Mouse (Mus musculus): ENCODE data around the gene Slc15a2.

Gene Slc15a2

DNA sequence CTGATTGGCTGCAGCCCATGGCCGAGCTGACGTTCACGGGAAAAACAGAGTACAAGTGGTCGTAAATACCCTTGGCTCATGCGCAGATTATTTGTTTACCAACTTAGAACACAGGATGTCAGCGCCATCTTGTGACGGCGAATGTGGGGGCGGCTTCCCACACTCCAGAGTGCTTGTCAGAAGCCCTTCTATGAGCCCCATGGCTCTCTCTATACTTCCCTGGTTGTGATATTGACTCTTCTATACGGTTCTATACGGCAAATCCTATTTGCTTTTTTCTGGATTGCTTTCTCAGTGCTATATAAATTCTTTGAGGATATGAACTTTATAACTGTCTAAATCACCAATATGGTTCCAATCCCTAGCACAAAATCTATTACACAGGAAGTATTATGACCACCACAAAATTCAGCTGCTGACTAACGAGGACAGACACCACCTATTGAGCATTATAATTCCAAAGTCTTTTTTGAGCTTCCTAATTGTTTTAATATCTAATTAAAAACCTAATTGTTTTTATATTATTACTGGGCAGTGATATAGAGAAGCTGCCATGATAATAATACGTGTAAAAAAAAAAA is 14.5 kb downstream of the Slc15a2 start:
- no peak for DNase-seq (ENCODE audit: low read depth, low spot score)

DNA sequence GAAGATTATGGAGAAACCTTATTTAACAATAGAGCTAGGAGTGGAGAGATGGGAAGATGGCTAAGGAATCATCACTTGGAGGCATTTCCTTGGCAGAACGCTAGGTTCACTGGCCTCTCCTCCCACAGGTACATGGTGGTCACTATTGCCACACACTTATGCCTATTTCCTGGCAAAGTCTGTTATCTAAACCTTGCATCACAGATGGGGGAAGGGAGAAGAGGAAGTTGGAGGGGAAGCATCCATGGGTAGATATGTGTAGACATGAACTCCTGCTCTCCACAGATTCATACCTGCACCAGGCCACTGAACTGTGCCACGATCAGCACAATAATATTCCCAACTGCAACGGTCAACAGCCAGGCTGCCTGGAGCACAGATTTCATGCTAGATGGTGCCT is 32.8 kb downstream of the Slc15a2 start:
- no peak for DNase-seq (ENCODE audit: low read depth, low spot score)

DNA sequence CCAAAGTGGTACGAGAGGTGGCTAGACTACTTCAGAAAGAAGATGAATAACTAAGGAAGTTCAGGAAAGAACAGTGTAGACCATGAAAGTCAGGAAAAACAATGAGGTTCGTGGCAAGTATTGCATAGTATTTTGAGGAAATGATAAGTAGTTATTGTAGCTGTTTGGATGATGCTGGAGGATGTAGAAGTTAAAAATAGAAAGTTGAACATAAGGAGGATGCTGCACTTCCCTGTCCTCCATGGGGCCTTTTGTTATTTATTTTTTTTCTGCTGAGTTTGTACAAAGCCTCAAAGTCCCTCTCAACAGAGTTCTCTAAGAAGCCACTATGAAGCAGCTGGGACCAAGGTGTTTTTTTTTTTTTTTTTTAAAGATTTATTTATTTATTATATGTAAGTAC is 37.0 kb downstream of the Slc15a2 start:
- peak; percentile 10 for DNase-seq (ENCODE audit: low read depth, low spot score)

DNA sequence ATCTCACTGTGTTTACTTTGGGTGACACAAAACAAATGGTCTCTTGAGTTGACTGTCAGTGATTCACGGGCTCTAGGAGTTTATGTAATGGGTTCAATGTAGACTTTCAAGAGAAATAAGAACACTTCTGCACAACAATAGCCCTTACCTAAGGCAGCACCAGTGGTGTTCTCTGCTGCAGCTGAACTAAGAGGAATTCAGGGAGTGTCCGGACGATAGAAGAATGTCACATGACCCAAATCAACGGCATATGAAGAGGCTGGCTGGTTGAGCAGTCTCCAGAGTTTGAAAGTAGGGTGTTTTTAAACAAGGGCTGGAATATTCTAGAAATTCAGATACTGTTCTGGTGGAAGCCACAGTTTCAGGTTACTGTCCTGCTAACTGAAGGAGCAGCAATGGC is 37.7 kb downstream of the Slc15a2 start:
- no peak for DNase-seq (ENCODE audit: low read depth, low spot score)

DNA sequence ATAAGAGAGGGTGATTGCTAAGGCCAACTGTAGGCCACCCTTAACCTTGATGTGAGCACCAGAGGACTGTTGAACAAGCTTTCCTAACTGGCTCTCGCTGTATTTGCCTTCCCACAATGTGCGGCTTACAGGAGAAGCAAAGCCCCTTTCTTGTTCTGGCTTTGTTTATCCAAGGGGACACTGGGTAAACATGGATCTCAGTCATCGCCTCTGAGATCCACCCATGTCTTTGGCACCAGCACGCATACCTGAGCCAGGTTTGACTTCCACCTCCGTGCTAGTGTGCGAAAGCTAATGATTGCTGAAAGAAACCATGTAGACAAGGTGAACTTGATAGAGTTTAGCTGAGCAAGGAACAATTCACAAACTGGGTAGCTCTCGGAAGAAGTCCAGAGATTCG is 41.2 kb downstream of the Slc15a2 start:
- DNase-seq (ENCODE audit: low read depth, low spot score): no peak

DNA sequence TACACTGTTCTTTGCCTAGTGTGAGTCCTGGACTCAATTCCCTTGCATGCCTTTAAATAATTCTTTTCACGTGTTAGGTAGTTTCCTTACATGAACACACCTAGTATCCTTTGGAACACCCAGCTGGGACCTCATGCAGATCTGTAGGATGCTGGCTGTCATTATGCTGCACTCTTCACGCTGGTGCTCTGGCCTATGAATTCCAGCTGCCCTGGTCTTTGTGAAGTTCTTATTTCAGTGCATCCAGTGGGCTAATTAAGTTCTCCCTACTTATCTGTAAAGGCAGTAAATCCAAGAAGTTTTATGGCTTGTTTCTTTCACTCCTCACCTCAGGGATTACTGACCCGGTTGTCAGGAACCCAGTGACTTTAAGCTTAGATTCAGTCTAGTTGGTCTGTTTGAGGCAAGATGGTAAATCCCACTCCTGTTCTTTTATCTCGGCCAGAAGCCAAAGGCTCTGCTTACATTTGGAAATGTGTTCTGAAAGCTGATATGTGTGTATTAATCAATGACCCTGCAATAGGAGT is 45.3 kb downstream of the Slc15a2 start:
- DNase-seq (ENCODE audit: low read depth, low spot score): no peak

DNA sequence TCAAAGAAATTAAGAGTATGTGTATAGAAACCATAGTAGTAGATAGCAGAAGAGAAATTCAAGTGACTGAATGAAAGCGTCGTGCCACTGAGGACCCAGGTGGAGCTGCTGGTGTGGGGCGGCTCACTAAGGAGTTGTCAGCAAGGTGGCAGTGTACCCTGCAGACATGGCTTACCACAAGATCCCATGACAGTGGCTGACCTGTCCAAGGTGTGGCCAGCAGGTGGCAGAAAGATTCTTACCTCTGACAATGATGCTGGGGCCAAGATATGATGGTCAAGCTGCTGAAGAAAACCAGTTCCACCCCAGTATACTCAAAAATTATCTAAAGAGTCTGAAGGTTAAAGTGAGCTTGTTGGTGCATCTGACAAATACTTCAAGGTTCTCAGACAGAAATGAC is 49.3 kb downstream of the Slc15a2 start:
- DNase-seq (ENCODE audit: low read depth, low spot score): no peak

DNA sequence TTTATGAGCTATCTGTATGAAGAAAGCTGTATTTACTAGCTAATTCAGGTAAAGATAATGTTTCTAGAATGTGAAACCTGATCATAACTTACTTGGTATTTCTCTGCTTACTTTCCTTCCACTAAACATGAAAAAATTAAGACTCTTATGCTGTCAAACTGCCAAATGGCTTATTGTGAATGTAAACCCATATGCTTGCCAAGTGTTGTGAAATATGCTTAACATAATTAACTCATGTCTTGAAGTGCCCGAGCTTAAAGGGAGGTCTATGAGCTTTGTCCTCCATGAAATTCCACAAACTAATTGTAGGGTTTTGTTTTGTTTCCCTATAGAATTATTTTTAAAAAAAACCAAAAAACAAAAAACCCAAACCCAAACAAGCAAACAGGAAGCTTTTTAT is 50.9 kb downstream of the Slc15a2 start:
- no peak for DNase-seq (ENCODE audit: low read depth, low spot score)

DNA sequence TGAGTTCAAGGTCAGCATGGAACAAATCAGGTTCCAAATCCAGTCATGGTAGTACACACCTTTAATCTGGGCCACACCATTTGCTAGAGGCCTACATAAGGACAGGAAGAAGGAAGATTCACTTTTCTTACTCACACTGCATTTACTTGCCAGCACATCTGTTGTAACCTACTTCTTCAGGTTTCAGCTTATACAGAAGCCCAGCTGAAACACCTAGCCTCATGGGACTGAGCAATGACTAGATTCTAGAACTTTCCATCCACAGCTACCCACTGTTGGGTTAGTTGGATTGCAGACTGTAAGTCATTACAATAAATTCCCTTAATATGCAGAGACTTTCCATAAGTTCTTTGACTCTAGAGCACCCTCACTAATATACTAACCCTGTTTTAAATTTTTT is 52.2 kb downstream of the Slc15a2 start:
- no peak for DNase-seq (ENCODE audit: low read depth, low spot score)

DNA sequence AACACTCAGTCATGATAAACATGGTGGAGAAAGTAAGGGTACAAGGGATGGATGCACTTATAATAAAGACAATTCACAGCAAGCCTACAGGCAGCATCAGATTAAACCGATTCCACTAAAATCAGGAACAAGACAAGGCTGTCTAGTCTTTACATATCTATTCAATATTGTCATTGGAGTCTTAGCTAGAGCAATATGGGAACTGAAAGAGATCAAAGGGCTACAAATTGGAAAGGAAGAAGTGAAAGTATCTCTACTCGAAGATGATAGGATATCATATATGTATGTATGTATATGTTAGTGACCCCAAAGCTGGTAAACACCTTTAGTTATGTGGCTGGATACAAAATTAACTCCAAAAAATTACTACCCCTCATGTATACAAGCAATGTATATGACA is 55.8 kb downstream of the Slc15a2 start:
- no peak for DNase-seq (ENCODE audit: low read depth, low spot score)

DNA sequence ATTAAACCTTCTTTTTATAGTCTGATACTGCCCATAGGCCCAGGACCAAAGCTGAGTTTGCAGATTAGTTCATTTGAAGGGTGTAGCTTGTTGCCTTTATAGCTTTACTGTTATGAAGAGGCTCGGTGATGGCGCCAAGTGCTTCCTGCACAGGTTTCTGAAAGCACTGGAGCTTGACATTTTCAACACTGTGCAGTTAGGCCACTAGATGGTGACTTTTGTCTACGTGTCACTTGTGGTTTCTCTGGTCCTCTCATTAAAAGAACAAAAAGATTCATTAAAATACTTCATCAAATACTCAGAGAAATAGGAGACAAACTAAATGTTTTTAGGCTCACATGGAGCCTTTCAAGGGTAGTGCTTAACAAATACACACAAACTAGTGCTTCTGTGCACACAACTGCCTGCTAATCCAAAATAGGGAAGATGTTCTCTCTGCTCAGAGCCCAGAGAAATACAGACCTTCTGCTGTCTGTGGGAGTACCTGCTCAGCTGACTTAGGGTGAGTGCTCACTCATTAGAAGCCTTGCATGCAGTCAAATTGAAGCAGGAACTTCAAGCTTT is 60.8 kb downstream of the Slc15a2 start:
- DNase-seq (ENCODE audit: low read depth, low spot score): no peak

DNA sequence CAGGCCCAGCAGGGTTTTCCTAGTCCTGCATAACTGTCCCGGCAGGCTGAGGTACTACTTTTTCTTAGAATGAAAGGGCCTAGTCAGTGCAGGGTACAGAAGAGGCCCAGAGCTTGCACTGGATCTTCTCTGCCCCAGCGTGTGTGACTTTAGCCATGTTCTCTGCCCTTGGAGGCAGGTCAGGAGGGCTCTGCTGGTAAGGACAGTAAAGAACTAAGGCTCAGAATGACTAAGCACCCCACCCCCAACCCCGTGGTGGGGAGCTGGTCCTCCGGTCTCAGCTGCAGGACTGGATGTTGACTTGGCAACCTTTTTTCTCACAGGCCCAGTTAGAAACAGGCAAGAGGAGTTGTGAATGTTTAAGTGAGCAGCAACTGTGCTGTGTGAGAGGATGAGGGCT is 62.0 kb downstream of the Slc15a2 start:
- no peak for DNase-seq (ENCODE audit: low read depth, low spot score)

DNA sequence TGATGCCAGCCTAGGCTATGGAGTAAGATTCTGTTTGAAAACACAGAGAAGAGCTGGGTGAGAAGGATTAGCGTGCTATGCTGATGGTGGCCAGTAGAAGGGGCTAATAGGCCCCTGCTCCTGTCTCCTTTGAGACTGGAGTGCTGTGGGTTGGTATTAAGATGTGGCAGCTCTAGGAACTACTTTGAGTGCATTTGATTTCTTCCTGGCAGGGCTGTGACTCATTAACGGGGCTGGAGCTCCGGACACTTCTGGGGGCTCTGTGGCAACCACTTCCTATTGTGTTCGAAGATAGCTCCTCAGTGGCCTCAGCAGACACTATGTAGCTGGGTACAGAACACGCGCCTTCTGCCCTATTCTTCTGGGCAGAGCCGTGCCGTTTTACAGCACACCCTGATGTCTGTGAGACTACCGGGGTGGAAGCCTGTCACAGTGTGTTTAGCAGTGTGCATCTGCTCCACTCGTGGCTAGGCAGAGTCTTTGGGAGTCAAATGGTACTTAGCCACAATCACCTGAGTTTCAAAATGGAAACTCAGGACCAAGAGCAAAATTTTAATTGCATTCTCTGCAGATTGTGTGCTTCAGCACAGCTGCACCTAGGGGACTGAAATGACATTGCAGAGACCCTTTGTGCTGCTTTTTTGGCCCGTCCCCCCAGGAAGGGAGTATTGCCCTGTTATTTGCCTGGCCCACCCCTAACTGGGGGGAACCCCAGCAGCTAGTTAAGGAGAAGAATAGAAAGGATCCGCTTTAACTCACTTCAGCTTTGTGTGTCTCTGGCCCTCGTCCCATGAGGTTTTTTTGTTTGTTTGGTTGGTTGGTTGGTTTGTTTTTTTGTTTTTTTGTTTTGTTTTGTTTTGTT is 64.3 kb downstream of the Slc15a2 start:
- no peak for DNase-seq (ENCODE audit: low read depth, low spot score)

DNA sequence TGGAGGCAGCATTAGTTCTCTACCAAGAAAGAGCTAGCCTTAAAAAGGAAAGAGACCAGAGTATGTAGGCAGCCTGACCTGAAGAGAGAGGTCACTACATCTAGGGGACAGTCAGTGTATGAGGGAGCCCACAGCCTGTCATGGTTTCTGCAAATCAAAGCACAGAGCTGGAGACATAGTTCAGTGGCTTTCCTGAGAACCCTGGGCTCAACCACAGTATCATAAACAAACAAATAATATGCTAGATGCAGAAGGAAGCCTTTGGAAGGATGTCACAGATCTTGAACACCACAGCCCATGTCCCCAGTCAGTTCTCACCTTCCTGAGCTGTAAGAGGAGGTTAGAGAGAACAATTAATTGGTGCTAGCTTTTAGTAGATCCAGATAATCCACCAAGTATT is 66.1 kb downstream of the Slc15a2 start:
- DNase-seq (ENCODE audit: low read depth, low spot score): no peak

DNA sequence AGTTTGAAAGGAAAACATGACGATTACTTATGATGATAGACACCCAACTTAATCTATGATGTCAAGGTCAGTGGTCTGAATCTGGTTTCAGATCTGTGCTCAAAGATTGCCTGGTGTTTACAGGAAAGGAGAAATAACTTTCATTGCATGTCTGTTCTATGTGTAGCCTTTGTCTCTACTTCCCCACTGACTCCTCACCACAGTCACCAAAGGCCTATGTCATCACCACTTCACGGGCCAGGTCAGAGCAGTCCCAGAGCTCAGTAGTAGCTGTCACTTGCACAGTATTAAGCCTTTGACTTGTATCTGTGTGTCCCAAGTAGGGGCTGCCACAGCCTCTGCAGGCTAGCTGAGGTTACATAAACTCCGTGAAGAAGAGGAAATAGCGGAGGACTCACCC is 67.3 kb downstream of the Slc15a2 start:
- DNase-seq (ENCODE audit: low read depth, low spot score): no peak

DNA sequence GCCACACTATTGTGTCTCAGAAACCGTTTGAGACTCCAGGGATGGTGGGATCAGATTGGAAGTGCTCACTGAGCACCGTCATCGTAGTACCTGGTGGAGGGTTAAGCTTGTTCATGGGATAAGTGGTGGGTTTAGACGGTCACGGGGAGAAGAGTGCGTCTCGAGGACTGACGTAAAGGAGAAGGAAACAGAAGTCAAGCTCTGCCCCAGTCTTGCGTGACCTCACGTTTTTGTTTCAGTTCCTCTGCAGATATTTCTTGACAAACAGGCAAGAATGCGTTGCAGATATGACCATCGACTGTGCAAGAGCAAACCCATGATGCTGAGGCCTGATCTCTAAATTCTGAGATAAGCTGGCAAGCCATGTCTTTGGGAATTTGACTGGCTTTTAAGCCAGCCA is 73.0 kb downstream of the Slc15a2 start:
- peak; percentile 45 for DNase-seq (ENCODE audit: low read depth, low spot score)

DNA sequence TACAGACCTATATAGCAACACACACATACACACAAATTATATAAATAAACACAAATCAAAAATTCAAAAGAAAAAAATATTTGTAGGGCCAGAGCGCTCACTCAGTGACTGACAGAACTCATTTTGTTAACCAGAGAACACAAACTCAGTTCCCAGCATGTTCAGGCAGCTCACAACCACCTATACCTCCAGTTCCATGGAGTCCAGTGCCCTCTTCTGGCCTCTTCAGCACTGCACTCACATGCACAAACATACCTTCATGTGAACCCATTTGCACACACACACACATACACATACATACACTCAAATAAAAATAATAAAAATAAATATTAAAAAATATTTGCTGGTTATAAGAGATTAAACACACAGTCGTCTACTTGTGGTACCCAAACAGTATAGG is 74.0 kb downstream of the Slc15a2 start:
- no peak for DNase-seq (ENCODE audit: low read depth, low spot score)

DNA sequence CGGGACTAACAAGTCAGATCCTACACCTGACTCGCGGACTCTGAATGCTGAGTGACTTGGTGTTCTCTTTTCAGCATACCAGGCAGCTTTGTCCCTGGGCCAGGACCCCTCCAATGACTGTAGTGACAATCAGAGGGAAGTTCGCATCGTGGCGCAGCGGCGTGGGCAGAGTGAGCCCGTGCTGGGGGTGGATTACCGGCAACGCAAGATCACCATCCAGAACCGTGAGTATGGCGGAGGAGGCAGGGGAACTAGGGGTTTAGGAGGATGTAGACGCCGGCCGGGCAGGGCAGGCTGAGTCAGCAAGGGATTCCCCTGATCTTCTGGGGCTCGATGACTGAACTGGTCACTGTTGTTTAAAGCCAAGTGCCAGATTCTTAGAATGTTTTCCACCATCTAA is 75.4 kb downstream of the Slc15a2 start:
- DNase-seq (ENCODE audit: low read depth, low spot score): no peak

DNA sequence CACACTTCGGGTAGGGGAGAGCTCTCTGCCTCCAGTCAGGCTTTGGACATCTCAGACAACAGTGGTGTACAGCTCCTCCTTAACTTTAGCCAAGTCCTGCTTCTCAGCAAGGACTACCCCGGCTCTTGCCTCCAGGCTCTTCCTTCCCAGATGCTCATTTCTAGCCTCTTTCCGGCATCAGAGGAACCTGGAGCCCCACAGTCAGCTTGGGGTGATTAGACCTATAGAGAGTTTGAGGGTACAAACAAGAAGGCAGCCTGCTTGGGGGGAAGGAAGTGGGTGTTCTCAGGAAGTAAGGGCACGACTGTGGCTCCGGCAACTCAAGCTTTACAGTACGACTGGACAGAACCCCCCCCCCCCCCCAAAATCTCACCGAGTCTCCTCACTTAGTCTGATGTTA is 76.0 kb downstream of the Slc15a2 start:
- DNase-seq (ENCODE audit: low read depth, low spot score): no peak

DNA sequence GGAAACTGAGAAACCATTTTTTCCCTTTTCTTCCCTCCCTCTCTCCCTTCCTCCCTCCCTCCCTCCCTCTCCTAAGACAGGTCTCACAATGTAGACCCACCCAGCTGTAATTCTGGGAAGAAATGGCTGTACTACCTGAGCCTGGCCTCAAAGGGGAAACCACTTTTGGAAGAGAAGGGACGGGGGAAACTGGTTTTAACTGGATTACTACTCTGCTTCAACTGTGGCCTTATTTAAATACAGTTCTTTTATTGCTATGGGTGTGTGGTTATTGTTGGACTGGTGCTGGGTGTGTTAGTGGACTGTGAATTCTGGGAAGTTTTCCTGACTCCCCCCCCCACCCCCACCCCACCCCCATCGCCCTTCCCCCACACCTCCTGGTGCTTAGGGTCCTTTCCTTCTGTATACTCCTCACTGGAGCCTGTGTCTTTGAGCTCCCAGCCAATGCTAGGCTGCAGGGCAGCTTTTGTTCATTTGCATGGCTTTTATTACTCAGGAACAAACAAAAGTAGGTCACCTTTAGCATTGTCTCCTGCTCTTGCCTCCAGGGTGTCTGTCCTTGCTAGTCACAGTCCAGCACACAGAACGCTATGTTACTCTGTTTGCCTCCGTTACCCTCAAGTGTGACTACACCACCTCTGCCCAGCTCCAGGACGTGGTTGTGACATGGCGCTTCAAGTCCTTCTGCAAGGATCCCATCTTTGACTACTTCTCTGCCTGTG is 76.9 kb downstream of the Slc15a2 start:
- no peak for DNase-seq (ENCODE audit: low read depth, low spot score)

DNA sequence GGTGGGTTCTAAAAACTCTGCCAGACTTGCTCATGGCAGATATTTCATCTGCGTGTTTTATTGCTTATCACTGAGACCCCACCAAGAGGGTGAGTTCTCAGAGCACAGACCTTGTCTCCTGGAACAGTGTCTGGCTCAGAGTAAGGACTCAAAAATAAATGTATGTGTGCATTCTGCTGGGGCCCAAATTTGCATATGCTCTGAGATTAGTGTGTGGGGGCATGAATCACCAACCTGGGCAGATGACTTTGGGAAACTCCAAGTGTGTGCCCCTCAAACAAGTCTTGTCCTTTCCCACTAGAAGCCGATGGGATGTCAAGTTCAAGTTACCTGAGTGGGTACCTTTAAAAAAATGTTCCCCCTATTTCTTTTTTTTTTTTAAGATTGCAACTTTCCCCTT is 84.3 kb downstream of the Slc15a2 start:
- no peak for DNase-seq (ENCODE audit: low read depth, low spot score)

Measured in skeletal muscle tissue, adult 2 months (tissue).